Mouse (Mus musculus) erythroblast, adult 5-6 weeks (primary cell): ENCODE measurements around the gene Prl8a9. TPM values are rescaled to one million over a fixed set of nuclear protein-coding genes. Genes with fewer than 3 reads are reported as not detected.

Experiments
- ATAC-seq: replicated peaks from 2 replicates; pipeline ENCODE4 v1.8.0; 2016; ENCODE audit warnings: moderate number of reproducible peaks, mild to moderate bottlenecking, moderate TSS enrichment, inconsistent platforms; ENCODE audit not compliant: poor library complexity, low FRiP score, severe bottlenecking
- total RNA-seq, 2 experiments: library from RNA; stranded (forward) in 1 of 2; stranded (reverse) in 1 of 2; fragments of 150-400 nt in 1 of 2; fragments of 200-764, 138-1000 nt in 1 of 2; gene quantifications; 2 replicates each; pipeline versions ENCODE4 v1.2.3 to v1.2.4; 2015 to 2017; ENCODE audit warnings: low replicate concordance in 2 of 2

The Prl8a9 gene
- total RNA-seq (2015; ENCODE audit: low replicate concordance): not detected in 2 replicates
- not detected in 2 replicates for total RNA-seq (2017; ENCODE audit: low replicate concordance)

DNA sequence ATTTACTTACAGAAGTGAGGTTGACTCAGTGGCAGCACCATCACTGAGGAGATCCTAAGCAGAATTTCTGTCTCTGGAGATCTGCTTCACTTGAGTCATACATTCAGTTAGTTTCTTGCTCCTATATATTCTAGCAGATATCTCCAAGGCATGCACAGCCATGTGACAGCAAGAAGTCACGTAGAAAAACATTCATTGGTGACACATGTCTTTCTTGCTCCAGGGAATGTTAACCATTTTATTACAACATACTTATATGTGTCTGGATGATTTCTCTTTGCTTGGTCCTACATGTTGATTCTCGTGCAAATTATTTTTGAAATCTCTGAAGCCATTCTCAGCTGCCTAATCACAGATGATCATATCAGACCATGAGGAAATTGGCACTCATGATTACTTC, at the start of gene Prl8a9:
Gene Prl8a9, minus strand, starts transcription at position 101 of the 400 bp plus-strand sequence.
- ATAC-seq: no peak

DNA sequence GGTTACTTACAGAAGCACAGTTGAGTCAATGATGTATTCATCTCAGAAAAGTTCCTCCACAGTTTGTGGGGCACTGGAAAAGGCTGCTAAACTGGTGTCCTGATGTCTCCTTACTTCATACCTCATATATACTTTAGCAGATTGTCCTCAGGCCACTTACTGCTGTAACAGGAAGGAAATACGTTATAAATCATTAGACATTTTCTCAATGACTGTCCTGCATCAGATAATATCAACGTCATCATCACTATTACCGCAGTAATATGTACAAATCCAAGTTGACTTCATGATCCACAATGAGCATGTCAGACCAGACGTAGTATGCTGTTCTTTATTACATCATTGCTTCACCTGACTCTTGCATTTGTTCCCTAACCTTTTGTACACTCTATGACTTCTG, 46.1 kb upstream of the Prl8a9 start, which contains the start of gene Prl7b1:
Gene Prl7b1, minus strand, starts transcription at position 101 of the 400 bp plus-strand sequence.
- ATAC-seq: no peak

DNA sequence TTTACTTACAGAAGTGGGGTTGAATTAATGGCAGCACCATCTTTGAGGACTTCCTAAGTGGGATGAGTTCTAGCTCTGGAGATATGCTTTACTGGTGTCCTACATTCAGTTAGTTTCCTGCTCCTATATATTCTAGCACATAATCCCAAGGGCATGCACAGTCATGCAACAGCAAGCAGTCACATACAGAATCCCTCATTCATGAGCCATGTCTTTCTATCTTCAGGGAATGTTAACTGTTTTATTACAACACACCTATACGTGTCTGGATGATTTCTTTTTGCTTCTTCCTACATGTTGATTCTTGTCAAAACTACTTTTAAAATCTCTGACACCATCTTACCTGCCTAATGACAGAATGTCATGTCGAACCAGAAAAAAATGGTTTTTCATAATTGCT, 17.7 kb upstream of the Prl8a9 start, which contains the start of gene Prl8a1:
Gene Prl8a1, minus strand, starts transcription at position 101 of the 400 bp plus-strand sequence.
- no peak for ATAC-seq

DNA sequence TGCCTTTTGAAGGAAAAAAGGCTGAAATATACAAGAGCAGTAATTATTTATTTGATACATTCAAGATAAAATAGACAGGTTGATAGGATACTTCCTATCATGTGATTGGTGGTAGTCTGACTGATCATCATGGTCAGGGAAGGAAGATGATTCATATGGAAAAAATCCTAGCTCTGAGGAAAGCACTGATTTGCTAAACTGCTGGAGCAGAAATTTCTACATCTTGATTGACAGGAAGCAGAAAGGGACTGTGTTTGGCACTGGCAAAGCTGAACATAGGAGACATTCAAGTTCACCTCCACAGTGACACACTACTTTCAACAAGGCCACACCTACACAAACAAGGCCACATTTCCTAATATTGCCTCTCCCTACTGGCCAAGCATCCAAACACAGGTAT, 11.1 kb downstream of the Prl8a9 start:
- ATAC-seq: no peak

DNA sequence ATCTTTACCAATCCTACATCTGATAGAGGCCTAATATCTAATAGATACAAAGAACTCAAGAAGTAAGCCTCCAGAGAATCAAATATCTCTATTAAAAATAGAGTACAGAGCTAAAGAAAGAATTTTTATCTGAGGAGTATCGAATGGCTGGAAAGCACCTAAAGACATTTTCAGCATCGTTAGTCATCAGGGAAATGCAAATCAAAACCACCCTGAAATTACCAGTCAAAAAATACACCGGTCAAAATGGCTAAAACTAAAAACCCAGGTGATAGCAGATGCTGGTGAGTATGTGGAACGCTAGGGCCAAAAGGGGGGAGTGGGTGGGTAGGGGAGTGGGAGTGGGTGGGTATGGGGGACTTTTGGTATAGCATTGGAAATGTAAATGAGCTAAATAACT, 41.2 kb downstream of the Prl8a9 start:
- no peak for ATAC-seq

DNA sequence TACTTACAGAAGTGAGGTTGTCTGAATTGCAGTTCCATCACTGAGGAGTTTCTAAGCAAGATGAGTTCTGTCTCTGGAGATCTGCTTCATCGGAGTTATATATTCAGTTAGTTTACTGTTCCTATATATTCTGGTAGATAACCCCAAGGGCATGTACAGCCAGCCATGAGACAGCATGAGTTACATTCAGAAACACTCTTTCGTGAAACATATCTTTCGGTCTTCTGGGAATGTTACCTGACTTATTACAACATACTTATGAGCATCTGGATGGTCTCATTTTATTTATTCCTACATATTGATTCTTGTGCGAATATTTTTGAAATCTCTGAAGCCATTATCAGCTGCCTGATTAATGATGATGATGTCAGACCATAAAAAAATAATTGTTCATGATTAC, 51.3 kb downstream of the Prl8a9 start, which contains the start of gene Prl8a8:
Gene Prl8a8, minus strand, starts transcription at position 101 of the 400 bp plus-strand sequence.
- no peak for ATAC-seq

Other genes starting within 250 kb of the Prl8a9 start
- not detected in 2 replicates for gene Prl8a2, start 218.9 kb downstream of the Prl8a9 start, total RNA-seq (2015; ENCODE audit: low replicate concordance)
- gene Prl8a2, start 218.9 kb downstream of the Prl8a9 start, total RNA-seq (2017; ENCODE audit: low replicate concordance): not detected in 2 replicates
- gene Prl2b1, start 173.8 kb downstream of the Prl8a9 start, total RNA-seq (2015; ENCODE audit: low replicate concordance): not detected in 2 replicates
- not detected in 2 replicates for gene Prl2b1, start 173.8 kb downstream of the Prl8a9 start, total RNA-seq (2017; ENCODE audit: low replicate concordance)
- gene Prl8a6, start 125.9 kb downstream of the Prl8a9 start, total RNA-seq (2015; ENCODE audit: low replicate concordance): not detected in 2 replicates
- gene Prl8a6, start 125.9 kb downstream of the Prl8a9 start, total RNA-seq (2017; ENCODE audit: low replicate concordance): not detected in 2 replicates
- not detected in 2 replicates for gene Prl8a8, start 51.4 kb downstream of the Prl8a9 start, total RNA-seq (2015; ENCODE audit: low replicate concordance)
- not detected in 2 replicates for gene Prl8a8, start 51.4 kb downstream of the Prl8a9 start, total RNA-seq (2017; ENCODE audit: low replicate concordance)
- not detected in 2 replicates for gene Prl8a1, start 17.6 kb upstream of the Prl8a9 start, total RNA-seq (2015; ENCODE audit: low replicate concordance)
- not detected in 2 replicates for gene Prl8a1, start 17.6 kb upstream of the Prl8a9 start, total RNA-seq (2017; ENCODE audit: low replicate concordance)
- not detected in 2 replicates for gene Prl7b1, start 46.0 kb upstream of the Prl8a9 start, total RNA-seq (2015; ENCODE audit: low replicate concordance)
- gene Prl7b1, start 46.0 kb upstream of the Prl8a9 start, total RNA-seq (2017; ENCODE audit: low replicate concordance): not detected in 2 replicates
- gene Prl7a1, start 77.9 kb upstream of the Prl8a9 start, total RNA-seq (2015; ENCODE audit: low replicate concordance): not detected in 2 replicates
- gene Prl7a1, start 77.9 kb upstream of the Prl8a9 start, total RNA-seq (2017; ENCODE audit: low replicate concordance): not detected in 2 replicates
- gene Prl7a2, start 103.4 kb upstream of the Prl8a9 start, total RNA-seq (2015; ENCODE audit: low replicate concordance): not detected in 2 replicates
- not detected in 2 replicates for gene Prl7a2, start 103.4 kb upstream of the Prl8a9 start, total RNA-seq (2017; ENCODE audit: low replicate concordance)
- not detected in 2 replicates for gene Prl7d1, start 152.1 kb upstream of the Prl8a9 start, total RNA-seq (2015; ENCODE audit: low replicate concordance)
- not detected in 2 replicates for gene Prl7d1, start 152.1 kb upstream of the Prl8a9 start, total RNA-seq (2017; ENCODE audit: low replicate concordance)
- gene Prl7c1, start 216.2 kb upstream of the Prl8a9 start, total RNA-seq (2015; ENCODE audit: low replicate concordance): not detected in 2 replicates
- not detected in 2 replicates for gene Prl7c1, start 216.2 kb upstream of the Prl8a9 start, total RNA-seq (2017; ENCODE audit: low replicate concordance)
- not detected in 2 replicates for gene Prl2a1, start 237.0 kb upstream of the Prl8a9 start, total RNA-seq (2015; ENCODE audit: low replicate concordance)
- not detected in 2 replicates for gene Prl2a1, start 237.0 kb upstream of the Prl8a9 start, total RNA-seq (2017; ENCODE audit: low replicate concordance)